Mouse (Mus musculus): Measurements from ENCODE around the gene Iqcn. TPM values are rescaled to one million over a fixed set of nuclear protein-coding genes. Genes with fewer than 3 reads are reported as not detected.

The Iqcn gene
- polyA plus RNA-seq, 1 experiment: not detected

DNA sequence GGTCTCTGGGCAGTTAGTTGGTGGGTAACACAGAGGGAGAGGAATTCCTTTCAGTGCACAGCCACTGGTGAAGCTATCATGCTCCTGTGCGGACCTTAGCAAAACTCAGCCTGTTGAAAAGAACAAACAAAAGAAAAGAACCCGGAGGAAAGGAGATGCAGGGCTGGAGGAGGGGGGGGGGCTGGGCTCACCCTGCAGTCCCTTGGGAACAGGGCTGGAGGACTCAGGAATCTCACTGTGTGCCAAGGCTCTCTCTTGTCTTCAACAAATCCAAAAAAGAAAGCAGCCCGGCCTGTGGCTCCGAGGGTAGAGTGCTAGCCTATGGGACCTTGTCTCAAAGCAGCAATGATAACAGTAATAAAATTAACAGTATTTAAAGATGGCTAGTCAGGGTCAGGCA lies 39.6 kb upstream of the Iqcn start:
- TF ChIP-seq CTCF (IDR thresholded peaks at IDR 0.05; ENCODE audit: borderline replicate concordance, insufficient read depth, low read length) (no peak), POLR2A (IDR thresholded peaks at IDR 0.05; ENCODE audit: low read depth, low read length) (no peak)
- no peaks in the 10 kb centered on the region for H3K4me1 ChIP-seq (ENCODE audit: control insufficient read depth, insufficient read depth, low read length)
- H3K4me3 ChIP-seq (ENCODE audit: insufficient read depth, low read length): no peak overlapping the region
- H3K27ac ChIP-seq (ENCODE audit: insufficient read depth, low read length): no peak overlapping the region

DNA sequence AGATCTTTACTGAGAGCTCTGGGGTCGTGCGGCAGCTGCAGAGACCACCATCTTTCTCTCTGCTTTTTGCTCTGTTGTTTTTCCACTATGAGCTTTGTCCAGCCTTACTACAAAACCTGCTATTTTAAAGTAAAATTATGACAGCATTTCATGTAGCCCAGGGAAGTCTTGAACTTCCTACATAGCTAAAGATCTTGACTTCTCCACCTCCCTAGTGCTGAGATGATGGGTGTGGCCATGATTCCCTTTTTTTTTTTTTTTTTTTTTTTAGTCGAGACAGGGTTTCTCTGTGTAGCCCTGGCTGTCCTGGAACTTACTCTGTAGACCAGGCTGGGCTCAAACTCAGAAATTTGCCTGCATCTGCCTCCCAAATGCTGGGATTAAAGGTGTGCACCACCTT lies 38.6 kb upstream of the Iqcn start:
- TF ChIP-seq CTCF (IDR thresholded peaks at IDR 0.05; ENCODE audit: borderline replicate concordance, insufficient read depth, low read length) (no peak), POLR2A (IDR thresholded peaks at IDR 0.05; ENCODE audit: low read depth, low read length) (no peak)
- Histone ChIP-seq H3K27ac (ENCODE audit: insufficient read depth, low read length) (no peak overlapping the region), H3K4me3 (ENCODE audit: insufficient read depth, low read length) (no peak overlapping the region), H3K4me1 (ENCODE audit: control insufficient read depth, insufficient read depth, low read length) (no peaks in the 10 kb centered on the region)

DNA sequence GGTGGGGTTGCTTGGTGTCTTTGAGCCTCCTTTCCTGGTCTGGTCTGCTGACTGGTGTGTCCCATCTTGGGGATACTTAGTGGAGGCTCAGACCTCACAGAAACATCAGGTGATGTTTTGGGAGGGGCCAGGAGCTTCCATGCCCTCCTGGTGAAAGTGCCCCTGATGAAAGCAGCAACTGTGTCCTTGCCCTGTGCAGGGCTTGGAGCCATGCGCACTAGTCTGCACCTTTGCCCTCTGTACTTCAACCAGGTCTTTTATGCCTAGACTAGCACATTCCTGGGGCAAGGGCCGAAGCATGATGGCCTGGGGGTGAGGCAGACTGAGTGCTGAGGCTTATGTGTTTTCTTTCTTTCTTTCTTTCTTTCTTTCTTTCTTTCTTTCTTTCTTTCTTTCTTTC lies 37.7 kb upstream of the Iqcn start:
- no peak for TF ChIP-seq CTCF (IDR thresholded peaks at IDR 0.05; ENCODE audit: borderline replicate concordance, insufficient read depth, low read length)
- TF ChIP-seq POLR2A (IDR thresholded peaks at IDR 0.05; ENCODE audit: low read depth, low read length): no peak
- Histone ChIP-seq H3K4me3 (ENCODE audit: insufficient read depth, low read length) (no peak overlapping the region), H3K27ac (ENCODE audit: insufficient read depth, low read length) (no peak overlapping the region), H3K4me1 (ENCODE audit: control insufficient read depth, insufficient read depth, low read length) (no peaks in the 10 kb centered on the region)

DNA sequence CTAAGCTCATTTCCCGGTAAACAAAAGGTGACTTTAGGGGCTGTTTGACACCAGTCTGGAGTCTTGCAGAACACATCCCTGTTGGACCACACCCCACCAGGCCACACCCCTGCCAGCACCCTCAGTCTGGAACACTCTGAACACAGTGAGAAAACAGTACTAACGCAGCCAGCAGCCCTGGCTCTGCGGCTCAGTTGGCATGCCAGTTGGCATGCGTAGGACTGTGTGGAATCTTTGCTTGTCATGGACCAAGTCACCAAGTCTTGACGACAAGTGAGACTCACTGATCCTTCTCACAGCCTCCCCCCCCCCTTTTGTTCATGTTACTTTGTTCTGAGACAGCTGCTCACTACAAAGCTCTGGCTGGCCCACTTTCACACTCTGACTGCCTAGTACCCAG lies 36.2 kb upstream of the Iqcn start:
- Histone ChIP-seq H3K4me3 (ENCODE audit: insufficient read depth, low read length) (no peak overlapping the region), H3K4me1 (ENCODE audit: control insufficient read depth, insufficient read depth, low read length) (no peaks in the 10 kb centered on the region), H3K27ac (ENCODE audit: insufficient read depth, low read length) (no peak overlapping the region)
- TF ChIP-seq POLR2A (IDR thresholded peaks at IDR 0.05; ENCODE audit: low read depth, low read length): no peak
- no peak for TF ChIP-seq CTCF (IDR thresholded peaks at IDR 0.05; ENCODE audit: borderline replicate concordance, insufficient read depth, low read length)

DNA sequence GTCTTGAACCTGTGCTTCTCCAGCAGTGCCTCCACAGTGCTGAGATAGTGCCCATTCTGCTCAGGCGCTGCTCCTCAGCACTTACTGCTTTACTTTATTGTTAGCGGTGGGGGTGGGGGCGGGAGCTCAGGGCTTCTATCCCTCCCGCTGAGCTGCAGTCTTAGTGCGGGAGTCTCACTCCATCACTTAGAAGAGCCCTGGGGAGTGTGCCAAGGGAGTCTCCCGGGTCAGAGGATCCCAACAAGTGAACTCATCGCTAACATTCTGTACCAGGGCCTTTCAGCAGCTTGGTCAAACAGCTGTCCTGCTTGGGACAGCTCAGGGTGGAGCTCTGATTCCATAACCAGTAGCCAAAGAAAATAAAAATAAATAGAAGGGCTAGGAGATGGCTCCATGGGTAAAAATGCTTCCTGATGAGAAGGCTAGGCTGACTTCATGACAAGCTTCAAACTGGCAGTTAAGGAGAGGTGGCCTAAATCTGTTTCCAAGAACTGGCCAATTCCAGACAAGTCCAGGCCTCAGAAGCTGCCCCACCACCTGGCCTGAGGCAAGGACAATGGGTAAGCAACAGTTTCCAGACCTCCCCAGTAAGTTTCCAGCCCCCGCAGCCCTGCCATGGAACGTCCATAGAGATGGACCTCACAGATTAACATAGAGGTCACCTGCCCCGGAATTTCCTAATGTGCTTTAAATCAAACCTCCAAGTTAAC lies 31.5 kb upstream of the Iqcn start:
- TF ChIP-seq CTCF (IDR thresholded peaks at IDR 0.05; ENCODE audit: borderline replicate concordance, insufficient read depth, low read length) (no peak), POLR2A (IDR thresholded peaks at IDR 0.05; ENCODE audit: low read depth, low read length) (no peak)
- Histone ChIP-seq H3K4me1 (ENCODE audit: control insufficient read depth, insufficient read depth, low read length) (0 out of 2 replicates have a peak, but pooled peaks cover 7% of the 10 kb centered on the region), H3K27ac (ENCODE audit: insufficient read depth, low read length) (no peak overlapping the region), H3K4me3 (ENCODE audit: insufficient read depth, low read length) (no peak overlapping the region)

DNA sequence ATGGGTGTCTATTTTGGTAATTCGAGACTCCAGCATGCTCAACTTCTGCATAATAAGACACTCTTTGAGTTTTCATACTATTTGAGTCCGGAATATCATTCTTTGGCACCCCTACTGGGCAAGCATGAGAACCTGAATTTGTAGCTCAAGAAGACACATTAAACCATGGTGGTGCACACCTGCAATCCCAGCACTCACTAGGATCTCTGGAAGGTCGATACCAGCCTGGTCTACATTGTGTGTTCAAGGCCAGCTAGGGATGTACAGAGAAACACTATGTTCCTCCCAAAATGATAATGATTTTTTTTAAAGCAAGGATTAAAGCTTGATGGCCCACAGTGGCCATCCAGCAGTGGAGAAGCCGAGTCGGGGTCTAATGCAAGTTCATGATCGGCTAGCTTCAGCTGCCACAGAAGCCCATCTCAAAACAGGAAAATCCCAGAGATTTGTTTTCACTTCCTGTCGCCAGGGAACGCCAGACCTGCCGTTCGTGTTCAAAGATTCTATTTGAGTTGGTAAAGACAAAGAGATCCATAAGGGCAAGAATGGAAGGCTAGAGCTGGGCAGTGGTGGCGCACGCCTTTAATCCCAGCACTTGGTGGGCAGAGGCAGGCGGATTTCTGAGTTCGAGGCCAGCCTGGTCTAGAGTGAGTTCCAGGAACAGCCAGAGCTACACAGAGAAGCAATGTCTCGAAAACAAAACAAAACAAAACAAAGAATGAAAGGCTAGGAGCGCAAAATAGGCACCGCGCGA lies 30.8 kb upstream of the Iqcn start:
- H3K4me1 ChIP-seq (ENCODE audit: control insufficient read depth, insufficient read depth, low read length): 0 out of 2 replicates have a peak, but pooled peaks cover 7% of the 10 kb centered on the region
- TF ChIP-seq POLR2A (IDR thresholded peaks at IDR 0.05; ENCODE audit: low read depth, low read length) (peak; percentile 43; the same call in 1 of the 2 replicates), CTCF (IDR thresholded peaks at IDR 0.05; ENCODE audit: borderline replicate concordance, insufficient read depth, low read length) (no peak; the same call in 1 of the 2 replicates)
- peak overlapping the region; percentile 30; the same call in 1 of the 2 replicates for H3K27ac ChIP-seq (ENCODE audit: insufficient read depth, low read length)
- peak overlapping the region; percentile 29 for H3K4me3 ChIP-seq (ENCODE audit: insufficient read depth, low read length)

DNA sequence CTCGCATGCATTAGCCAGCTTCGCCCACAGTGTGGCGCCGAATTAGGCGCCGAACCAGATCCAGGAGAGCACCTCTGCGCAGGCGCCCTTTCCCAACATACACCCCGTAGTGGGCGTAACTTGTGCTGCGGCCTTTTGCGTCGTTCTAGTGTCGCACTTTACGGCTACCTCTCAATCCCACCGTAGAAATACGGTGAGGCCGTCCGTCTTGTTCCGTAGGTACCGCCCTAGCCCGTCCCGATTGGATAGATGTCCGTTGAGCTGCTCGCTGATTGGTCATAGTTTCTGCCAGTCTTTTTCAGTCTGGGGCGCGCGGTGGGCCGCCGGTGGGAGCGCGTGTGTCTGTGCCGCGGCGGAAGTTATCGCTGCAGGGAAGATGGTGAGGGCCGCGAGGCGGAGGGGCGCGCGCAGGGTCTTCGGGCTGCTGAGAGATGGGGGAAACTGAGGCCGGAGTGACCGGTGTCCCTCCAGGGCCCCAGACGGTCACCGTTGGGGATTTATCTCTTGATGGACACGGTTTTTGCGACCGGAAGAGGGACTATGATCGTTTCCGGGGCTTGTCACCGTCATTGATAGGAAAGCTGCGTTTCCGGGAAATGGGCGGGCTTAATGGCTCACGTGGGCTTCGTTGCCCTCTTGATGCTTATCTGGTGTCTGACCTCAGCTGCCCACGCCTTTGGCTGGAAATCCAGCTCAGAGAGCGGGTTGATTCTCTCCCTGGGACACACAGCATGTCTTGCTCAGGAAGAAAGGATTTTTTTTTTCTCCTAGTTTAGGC lies 30.0 kb upstream of the Iqcn start, which contains the start of gene Lsm4:
Lsm4 (plus strand) TSS at position 170 of the 778 bp plus-strand sequence.
- Histone ChIP-seq H3K4me1 (ENCODE audit: control insufficient read depth, insufficient read depth, low read length) (0 out of 2 replicates have a peak, but pooled peaks cover 7% of the 10 kb centered on the region), H3K27ac (ENCODE audit: insufficient read depth, low read length) (peak within 1 kb of the TSS; percentile 87), H3K4me3 (ENCODE audit: insufficient read depth, low read length) (peak within 1 kb of the TSS; percentile 53)
- TF ChIP-seq POLR2A (IDR thresholded peaks at IDR 0.05; ENCODE audit: low read depth, low read length) (peak; percentile 76), CTCF (IDR thresholded peaks at IDR 0.05; ENCODE audit: borderline replicate concordance, insufficient read depth, low read length) (peak; percentile 68; the same call in 1 of the 2 replicates)

DNA sequence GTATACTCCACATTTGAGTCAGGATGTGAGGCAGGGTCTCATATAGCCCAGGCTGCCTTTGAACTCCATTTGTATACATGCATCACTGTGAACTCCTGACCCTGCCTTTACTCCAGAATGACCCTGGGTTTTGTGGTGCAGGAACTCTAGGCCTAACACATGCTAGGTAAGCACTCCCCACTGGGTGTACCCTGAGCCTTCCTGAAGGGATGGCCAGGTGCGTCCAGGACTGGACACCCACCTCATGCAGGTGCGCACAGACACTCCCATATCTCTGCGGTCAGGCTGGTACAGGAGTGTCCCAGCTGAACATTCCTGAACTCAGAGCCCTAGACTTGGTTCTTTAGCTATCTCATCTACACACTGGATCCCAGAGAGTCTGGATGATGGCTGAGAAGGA lies 29.1 kb upstream of the Iqcn start:
- Histone ChIP-seq H3K4me3 (ENCODE audit: insufficient read depth, low read length) (peak overlapping the region; percentile 53), H3K27ac (ENCODE audit: insufficient read depth, low read length) (peak overlapping the region; percentile 87), H3K4me1 (ENCODE audit: control insufficient read depth, insufficient read depth, low read length) (0 out of 2 replicates have a peak, but pooled peaks cover 7% of the 10 kb centered on the region)
- peak; percentile 49; the same call in 1 of the 2 replicates for TF ChIP-seq POLR2A (IDR thresholded peaks at IDR 0.05; ENCODE audit: low read depth, low read length)
- TF ChIP-seq CTCF (IDR thresholded peaks at IDR 0.05; ENCODE audit: borderline replicate concordance, insufficient read depth, low read length): no peak

DNA sequence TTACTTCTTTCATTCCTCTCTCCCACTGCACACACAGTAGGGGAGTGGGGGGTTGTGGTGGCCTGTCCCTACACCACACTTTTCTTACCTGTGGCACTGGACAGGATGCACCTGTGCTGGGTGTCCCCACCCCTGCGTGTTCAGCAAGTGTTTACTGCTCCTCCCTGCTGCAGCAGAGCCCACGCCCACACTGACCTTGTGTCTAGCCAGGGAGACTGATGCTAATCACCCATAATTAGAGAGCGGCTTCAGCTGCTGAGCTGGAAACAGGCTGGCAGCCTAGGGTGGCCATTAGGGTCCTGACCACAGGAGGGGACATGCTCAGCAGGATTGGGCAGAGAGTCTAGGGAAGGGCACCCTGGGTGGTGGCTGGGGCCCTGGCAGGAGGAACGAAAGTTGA lies 28.5 kb upstream of the Iqcn start:
- TF ChIP-seq POLR2A (IDR thresholded peaks at IDR 0.05; ENCODE audit: low read depth, low read length) (no peak), CTCF (IDR thresholded peaks at IDR 0.05; ENCODE audit: borderline replicate concordance, insufficient read depth, low read length) (no peak)
- no peak overlapping the region for H3K4me3 ChIP-seq (ENCODE audit: insufficient read depth, low read length)
- H3K4me1 ChIP-seq (ENCODE audit: control insufficient read depth, insufficient read depth, low read length): 0 out of 2 replicates have a peak, but pooled peaks cover 7% of the 10 kb centered on the region
- H3K27ac ChIP-seq (ENCODE audit: insufficient read depth, low read length): no peak overlapping the region
